Mouse (Mus musculus): ENCODE measurements around the gene Tada2b. TPM values are rescaled to one million over a fixed set of nuclear protein-coding genes. Genes with fewer than 3 reads are reported as not detected.

The Tada2b gene
- total RNA-seq (2014; fragmentation: Nextera tagmentation) (9.1 and 12.9 TPM in 2 replicates), total RNA-seq (2017) (12.1 and 14.5 TPM in 2 replicates)

DNA sequence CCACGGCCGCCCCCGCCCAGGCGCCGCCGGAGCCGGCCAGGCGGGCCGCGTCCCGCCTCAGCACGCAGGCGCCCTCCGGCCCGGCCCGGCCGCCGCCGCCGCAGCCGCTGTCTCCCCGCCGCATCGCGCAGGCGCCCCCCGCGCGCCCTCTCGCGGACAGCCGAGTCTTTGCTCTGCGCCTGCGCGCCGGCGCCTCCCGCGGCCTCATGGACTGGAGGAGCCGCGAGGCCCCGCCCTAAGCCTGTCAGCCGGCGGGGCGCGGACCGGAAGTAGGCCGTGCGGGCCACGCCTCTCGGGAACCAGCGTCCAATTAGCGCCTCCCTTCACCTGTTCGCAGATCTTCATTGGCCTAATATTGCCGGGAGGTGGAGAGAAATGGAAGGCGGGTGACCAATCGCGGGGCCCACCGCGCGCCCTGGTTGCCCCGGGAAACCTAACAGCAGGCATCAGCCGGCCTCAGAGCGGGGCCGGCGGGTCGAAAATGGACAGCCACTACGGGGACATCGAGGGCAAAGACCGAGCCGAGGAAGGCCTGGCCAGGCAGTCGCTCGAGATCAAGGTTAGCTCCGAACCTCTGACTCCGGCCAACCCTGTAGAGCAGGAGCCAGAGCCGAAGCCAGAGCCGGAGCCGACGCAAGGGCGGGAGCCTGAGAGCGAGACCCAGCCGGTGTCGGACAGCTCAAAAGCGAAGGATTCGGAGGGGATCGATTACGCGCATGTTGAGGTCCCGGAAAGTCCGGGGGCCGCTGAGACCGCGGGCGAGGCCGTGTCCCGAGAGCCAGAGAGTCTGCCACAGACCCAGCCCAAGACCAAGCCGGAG is at the start of gene Tada2b, which contains the start of gene Ccdc96:
Gene Tada2b (minus strand): TSS at position 115 of the 820 bp plus-strand sequence.
Gene Ccdc96 (plus strand): TSS at position 418 of the 820 bp plus-strand sequence.
- ATAC-seq (replicated peaks; ENCODE audit: poor library complexity, severe bottlenecking), result peak; percentile 85

DNA sequence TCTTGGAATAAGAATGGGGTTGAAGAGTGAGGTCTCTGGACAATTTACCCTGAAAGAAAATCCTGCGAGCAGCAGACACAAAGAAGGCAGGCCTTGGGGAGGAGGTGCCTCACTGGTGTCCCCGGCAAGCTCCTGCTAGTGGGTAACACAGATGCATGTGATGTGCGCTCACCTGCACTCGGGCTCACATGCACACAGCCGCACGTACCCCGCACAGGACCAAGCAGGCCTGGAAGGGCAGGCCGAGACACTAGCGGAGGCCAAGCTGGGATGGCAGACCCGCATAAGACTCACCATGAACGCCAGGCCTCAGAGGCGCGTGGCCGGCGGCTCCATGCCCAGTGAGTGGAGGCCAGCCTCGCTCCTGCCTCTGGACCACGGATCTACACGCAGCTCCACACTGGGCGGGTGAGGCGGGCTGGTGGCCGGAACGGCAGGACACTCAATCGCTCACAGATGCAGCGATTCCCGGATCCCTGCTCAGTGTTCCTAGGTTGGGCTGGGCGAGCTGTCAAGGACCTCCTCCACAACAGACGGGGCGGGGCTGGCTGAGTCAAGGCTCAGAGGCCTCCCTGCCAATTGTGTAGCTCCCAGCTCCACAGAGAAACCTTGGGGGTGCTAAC is 46.2 kb upstream of the Tada2b start:
- ATAC-seq (replicated peaks; ENCODE audit: poor library complexity, severe bottlenecking), result peak; percentile 96

DNA sequence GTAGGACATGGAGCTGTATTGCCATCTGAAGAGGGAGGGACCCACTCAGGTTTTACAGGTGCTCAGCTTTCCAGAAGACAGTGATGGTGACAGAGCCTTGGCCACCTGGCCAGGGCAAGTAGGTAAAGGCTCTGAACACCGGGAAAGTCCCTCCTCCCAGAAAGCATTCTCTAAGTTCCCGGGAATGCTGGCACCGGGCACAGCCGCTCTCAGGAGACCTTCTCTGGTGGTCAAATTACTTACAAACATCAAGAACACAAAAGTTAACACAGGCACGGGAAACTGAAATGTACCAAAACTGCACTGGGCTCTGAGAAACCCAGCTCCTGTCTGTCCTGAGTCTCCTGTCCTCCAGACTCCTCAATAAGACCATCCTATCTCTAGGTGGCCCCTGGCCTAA is 45.6 kb upstream of the Tada2b start:
- ATAC-seq (replicated peaks; ENCODE audit: poor library complexity, severe bottlenecking), result no peak

DNA sequence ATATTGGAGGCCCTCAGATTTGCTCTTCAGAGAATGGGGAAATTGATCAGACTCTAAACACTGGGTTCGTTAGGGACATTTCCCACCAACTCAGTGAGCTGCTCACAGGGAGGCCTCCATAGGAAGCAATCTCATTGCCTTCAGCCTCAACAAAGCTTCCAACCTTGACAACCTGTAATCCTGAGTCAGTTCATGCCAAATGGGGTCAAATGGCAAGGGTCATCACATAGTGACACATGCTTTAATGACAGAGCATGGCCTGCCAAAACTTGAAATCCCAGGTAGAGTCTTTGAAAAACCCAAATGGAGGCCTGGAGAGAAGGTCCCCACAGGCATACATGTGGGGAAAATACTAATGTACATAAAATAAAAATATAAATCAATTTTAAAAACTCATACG is 42.8 kb upstream of the Tada2b start:
- no peak for ATAC-seq (replicated peaks; ENCODE audit: poor library complexity, severe bottlenecking)

DNA sequence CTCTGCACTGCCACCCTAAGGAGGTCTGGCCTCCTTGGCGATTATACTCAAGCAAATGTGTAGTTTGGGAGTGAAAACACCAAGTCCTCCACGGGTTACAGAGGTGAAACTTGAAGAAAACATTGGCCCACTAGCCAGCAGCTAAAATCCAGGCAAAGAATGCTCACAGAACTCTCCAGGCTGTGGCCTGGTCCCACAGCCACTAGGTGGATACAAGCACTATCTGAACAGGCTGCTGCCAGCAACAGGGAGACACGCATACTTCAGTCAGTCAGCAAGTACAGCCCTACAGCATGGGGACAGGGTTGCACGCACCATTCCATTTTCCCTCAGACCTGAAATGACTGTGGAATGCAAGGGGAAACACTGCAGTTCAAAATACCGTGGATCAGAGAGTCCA is 42.2 kb upstream of the Tada2b start:
- ATAC-seq (replicated peaks; ENCODE audit: poor library complexity, severe bottlenecking), result no peak

DNA sequence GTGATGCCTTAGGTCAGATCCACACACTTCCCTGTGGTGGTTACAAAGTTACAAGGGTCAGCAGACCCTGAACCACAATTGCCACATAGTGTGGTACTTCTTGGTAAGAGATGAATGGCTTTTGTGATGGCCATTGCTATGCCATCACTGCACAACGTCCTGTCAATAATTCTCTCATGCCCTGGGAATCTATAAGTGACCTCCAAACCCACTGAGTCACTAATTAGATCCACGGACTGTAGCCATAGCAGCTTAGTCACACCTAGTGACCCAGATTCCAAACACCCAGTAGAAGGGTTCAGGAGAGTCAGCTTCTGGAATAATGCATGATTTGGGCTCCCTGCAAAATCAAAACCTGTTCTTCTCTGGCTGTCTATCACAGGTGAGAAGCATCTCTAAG is 41.1 kb upstream of the Tada2b start:
- no peak for ATAC-seq (replicated peaks; ENCODE audit: poor library complexity, severe bottlenecking)

DNA sequence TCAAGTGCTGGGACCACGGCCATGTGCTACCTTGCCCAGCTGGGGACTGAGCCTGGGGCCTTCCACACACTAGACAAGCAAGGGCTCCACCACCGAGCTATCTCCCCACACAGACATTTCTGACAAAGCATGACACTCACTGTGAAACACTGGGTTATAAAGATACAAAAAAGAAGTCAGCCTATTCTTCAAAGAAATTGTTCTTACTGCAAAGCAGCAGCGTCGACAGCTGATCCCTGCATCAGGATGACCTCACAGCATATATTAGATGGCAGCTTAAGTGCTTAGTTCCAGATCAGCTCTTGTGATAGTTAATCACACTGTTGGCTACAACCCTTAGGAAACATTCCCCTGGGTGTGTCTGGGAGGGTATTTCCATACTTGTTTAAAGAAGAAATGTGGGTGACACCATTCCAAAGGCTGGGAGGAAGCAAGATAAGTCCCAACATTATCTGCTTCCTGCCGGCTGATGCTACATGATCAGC is 39.2 kb upstream of the Tada2b start:
- ATAC-seq (replicated peaks; ENCODE audit: poor library complexity, severe bottlenecking), result no peak

DNA sequence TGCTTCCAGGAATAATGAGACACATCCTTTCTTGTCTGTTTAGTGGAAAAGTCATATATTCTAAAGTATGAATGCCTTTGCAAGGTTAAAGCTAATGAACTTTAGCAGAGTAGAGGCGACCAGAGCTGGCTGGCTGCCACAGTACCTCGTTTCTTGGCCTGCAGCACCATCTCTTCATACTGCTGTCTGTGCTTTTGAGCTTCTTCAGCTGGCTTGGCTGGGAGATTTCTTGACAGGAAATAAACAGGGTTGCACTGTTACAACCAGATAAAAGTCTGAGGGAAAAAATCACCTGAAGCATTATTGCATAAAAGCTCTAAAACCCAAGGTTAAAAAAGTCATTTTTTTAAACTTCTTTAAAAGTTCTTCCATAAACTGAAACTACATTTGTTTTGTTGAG is 38.7 kb upstream of the Tada2b start:
- ATAC-seq (replicated peaks; ENCODE audit: poor library complexity, severe bottlenecking), result no peak

DNA sequence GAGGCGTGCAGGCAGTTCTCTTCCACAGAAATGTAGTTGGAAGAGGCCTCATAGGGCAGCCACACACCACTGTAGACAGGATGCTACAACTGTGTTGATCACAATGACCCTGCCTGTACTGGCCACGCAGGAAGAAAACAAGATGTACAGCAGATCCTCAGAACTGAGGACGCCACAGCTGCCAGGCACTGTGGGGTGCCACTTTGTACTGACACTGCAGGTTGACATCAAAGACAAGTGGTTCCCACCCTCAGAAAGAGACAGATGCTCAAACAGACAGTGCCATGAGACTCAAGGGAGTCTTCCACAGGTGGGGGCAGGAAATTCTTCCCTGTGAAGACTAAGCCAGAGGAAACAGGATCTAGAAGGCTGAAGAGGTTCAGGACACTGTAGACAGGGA is 35.7 kb upstream of the Tada2b start:
- ATAC-seq (replicated peaks; ENCODE audit: poor library complexity, severe bottlenecking), result no peak

DNA sequence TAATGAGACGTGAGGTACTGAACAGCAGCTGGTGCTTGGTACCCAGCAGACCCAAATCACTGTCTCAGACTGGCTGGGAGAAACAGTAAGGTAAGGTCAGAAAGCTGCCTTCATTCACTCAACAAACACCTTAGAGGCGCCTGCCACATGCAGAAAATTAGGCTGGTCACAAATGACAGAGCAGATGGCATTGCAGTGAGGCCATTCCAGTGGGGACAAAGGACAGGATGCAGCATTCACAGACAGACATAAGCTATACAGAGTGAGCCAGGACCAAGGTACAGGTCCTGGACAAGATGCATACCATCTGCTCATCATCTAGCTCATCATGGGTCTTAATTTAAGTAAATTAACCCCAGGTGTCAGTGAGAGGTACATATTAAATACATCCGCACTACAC is 33.5 kb upstream of the Tada2b start:
- no peak for ATAC-seq (replicated peaks; ENCODE audit: poor library complexity, severe bottlenecking)

DNA sequence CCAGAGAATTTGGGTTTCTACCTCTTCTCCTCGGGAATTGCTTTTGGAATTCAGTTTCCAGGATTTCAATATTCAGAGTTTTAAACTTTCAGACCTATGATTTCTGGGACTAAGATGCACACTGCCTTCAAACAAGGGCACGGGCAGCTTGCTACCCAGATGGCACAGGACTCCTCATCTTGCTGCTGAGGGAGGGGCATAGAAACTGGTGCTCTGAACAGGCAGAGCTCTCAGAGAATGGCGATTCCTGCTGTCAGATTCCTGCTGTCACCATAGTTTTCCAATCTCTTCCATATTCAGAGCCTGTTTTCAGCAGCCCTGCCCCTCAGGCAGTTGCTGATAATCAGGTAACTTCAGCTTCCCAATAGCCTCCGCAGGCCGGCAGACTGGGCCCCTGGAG is 31.5 kb upstream of the Tada2b start:
- no peak for ATAC-seq (replicated peaks; ENCODE audit: poor library complexity, severe bottlenecking)

DNA sequence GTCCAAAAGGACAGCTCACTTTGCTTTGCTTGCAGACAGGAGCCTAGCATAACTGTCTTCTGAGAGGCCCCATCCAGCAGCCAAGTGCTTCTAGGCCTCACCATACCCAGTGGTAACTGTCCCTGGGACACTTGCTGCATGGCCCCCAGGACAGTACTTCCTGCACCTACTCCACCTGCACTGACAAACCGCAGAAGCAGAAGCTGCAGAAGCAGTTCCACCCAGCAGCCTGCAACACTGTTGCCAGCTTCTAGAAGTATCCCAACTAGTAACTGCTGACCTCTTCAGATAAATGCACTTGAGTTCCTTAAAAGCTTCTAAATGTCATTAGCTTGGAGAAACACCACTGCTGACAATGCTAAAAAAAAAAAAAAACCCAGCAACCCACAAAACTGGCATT is 31.0 kb upstream of the Tada2b start:
- ATAC-seq (replicated peaks; ENCODE audit: poor library complexity, severe bottlenecking), result no peak

DNA sequence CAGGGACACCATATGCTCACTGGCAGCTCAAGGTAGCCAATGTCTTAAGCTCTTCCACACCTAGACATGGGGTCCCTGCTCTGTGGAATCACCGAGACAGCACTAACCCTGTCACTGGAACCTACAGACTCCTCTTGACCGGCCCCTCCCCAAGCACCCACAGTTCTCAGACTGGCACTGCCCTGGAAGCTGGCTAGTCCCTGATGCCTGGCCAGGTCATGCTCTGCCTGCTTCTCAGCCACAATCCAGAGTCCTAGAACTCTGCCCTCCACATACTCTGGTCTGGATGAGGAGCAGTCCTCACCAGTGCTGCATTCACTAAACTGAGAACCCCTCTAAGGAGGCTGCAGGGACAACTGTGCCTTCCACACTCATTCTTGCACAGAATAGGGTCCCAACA is 26.9 kb upstream of the Tada2b start:
- no peak for ATAC-seq (replicated peaks; ENCODE audit: poor library complexity, severe bottlenecking)

DNA sequence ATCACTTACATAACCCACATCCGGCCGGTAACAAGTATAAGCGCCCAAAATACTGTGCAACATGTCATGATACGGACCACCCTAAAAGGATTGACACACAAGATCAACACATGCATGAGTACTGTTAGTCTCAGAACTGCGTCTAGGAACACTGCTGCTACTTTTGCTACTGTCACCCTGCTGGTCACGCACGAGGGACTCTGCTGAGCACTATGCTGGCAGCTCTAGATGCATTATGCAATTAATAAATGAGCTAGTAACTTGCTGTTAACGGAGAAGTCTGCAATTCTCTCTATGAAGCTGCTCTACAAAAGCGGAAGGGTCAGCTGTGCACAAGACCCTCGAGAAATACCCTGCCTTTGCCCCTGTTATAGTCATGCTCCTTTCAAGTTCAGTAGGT is 24.3 kb upstream of the Tada2b start:
- no peak for ATAC-seq (replicated peaks; ENCODE audit: poor library complexity, severe bottlenecking)

DNA sequence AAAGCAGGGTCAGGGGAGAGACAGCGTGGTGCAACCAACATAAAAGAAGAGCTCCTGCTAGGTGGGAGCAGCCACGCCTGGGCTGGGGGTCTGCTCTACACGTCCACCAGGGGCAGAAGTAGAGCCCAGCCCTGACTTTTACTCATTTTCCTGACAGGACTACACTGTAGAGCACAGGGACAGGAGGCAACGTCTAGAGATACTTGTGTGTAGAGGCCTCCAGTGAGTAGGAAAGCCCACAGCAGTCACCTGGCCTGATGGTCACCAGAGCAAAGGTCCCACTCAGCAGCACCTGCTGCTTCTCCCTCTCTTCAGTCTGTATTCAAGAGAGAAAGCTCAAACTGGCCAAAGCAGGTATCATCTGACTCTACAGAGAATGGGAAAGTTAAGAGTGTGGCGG is 21.6 kb upstream of the Tada2b start:
- ATAC-seq (replicated peaks; ENCODE audit: poor library complexity, severe bottlenecking), result no peak

DNA sequence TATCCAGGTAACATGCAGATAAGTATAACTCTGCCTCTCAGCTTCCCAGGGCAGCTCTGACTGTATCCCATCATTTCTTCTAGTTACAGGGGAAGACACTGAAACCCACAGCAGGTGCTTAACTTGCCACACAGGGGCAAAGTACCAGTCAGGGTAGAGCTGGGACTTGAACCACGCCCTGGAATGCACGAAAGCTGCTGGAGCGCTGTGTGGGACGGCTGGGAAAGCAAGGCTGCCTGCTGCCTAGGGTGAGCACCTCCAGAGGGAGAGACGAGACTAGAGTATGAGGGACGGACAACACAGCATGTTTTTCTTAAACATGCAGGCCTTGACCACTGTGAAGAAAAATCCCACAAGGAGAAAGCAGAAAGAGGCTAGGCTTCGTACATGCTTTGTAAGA is 21.1 kb upstream of the Tada2b start:
- ATAC-seq (replicated peaks; ENCODE audit: poor library complexity, severe bottlenecking), result no peak

DNA sequence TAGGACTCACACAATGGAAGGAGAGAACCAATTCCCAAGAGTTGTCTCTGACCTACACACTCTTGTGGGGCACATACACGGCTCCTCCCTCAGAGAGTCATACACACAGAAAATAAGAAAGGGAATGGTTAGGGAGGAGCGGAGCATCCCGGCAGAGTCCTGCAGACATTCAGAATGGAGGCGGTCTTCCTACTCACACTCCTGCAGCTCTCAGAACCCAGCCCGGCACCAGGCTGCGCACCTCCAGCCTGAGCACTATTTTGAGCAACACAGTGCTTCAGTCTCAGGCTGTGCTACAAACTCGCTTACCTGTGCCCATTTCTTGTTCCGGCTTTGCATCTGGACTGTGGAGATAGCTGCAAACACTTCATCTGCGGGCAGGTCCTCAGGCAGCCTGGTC is 10.6 kb upstream of the Tada2b start:
- no peak; the same call in 1 of the 2 replicates for ATAC-seq (replicated peaks; ENCODE audit: poor library complexity, severe bottlenecking)

DNA sequence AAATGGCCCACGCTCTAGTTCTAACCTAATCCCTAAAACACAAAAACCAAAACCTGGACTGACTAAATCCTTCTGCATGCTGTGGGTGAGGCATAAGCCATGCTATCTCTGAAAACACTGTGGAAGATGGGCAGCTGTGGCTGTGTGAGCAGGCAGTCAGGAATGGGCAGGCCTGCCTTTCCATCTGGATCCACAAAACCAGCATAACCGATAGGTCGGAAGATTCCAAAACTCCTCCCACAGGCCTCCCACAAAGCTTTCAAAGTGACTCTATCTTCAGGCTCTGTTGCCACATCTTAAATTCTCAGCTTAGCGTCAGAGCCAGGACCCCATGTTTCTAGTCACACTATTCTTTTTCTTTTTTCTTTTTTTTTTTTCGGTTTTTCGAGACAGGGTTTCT is 9.8 kb upstream of the Tada2b start:
- no peak for ATAC-seq (replicated peaks; ENCODE audit: poor library complexity, severe bottlenecking)

DNA sequence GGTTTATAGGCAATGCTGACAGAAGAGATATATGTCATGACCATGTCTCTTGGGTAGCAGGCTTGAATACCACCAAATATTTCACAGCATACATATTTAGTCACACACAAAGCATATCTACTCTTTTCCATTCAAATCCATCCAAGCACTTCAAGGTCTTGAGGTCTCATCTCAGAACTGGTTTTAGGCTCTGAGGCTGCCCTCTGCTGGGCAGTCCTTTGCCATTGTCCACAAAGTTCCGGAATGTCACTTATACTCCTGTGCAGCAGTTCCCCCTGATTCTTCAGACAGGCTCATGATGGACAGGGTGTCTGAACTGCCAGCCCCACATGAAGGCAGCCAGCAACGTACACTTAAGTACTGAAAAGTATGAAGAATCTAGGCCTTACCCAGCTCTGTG is 5.1 kb upstream of the Tada2b start:
- no peak for ATAC-seq (replicated peaks; ENCODE audit: poor library complexity, severe bottlenecking)

DNA sequence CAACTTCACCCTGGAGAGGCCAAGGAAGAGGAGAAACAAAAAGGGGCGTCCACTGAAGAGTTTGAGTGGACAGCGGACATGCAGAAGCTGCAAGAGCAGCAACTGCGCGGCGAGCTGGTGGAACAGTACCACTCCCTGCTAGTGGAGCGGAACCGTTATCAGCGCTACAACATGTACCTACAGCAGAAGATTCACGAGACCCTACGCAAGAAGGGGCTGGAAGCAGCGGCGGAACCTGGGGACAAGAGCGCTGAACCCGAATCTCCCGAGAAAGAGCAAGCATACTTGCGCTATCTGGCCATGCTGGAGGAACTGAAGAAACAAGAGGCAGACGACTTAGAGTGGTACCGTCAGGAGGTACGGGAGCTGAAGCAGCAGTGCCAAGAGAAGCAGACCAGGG is 1.2 kb upstream of the Tada2b start:
- no peak for ATAC-seq (replicated peaks; ENCODE audit: poor library complexity, severe bottlenecking)

DNA sequence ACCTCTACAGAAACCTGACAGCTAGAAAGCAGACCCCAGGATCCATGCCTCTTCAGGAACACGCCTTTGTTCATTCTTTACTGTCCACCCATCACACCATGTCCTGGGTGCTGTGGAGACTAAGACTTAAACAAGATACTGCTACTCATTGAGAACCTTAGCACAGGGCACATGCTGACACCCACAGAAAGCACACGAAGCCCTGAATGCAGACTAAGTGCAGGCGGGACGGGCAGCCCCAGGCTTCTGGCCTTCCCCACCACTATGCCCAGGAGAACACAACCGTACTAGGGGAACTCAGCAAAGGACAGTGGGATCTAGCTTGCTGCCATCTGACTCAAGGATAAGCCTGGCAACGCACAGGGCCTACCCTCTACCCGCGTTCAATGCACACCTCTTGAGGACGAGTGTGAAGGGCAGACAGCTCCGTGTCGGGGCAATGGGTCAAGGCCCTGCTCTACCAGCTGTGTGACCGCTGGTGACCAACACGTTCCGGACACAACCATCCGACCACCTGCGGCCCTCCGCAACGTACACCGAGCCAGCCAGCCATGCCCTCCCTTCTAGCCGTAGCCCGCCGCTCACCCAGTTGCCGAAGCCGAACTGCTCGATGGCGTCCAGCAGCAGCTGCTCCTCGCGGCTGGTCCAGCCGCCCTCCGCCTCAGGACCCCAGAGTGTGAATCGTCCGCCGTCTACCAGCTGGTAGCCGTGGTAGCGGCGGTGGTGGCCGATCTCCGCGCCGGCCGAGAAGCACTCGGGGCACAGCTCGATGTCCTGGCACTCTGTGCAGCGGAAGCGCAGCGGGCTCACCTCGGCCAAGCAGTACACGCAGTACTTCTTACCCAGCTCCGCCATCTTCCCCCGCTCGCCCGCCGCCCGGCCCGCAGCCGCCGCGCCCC is 633 bp downstream of the Tada2b start:
- peak; percentile 13; the same call in 1 of the 2 replicates for ATAC-seq (replicated peaks; ENCODE audit: poor library complexity, severe bottlenecking)

Measured in granulocyte monocyte progenitor cell, adult 5-6 weeks (primary cell).